Mouse (Mus musculus): ENCODE measurements around the gene Klhdc2.

DNA sequence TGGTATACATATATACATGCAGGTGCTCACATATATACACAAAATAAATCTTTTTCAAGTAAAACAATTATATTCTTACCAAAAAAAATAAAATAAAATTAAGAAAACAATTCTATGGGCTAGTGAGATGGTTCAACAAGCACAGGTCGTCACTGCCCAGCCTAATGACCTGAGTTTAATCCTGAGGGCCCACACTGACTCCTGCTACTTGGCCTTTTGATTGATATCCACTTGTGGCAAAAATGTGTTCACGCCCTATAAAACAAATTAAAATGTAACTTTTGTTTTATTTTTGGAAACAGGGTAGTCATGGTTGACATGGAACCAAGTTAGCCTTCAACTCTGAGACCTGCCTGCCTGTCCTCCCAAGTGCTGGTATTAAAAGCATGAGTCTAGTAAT is 53.4 kb downstream of the Klhdc2 start:
- TF ChIP-seq CTCF (IDR thresholded peaks at IDR 0.05; ENCODE audit: control insufficient read depth, insufficient read depth, low read length) (no peak), POLR2A (IDR thresholded peaks at IDR 0.05; ENCODE audit: borderline replicate concordance, control insufficient read depth, low read depth, low read length) (no peak)
